Mouse (Mus musculus) limb, embryonic 14.5 days (tissue): Measurements from ENCODE around the gene Map7. TPM values are rescaled to one million over a fixed set of nuclear protein-coding genes. Genes with fewer than 3 reads are reported as not detected.
A peak's percentile ranks its signal among the peaks of the same experiment; 100 is the strongest.

Experiments
- ATAC-seq: fragments of 200-750 bp; cut with Nextera tagmentation; 2 replicates; pipeline ENCODE4 v1.8.0; 2017; ENCODE audit warnings: low read depth, moderate number of reproducible peaks, moderate TSS enrichment; ENCODE audit not compliant: low FRiP score
- DNase-seq: peaks from one replicate; pipeline ENCODE4 v3.0.0-alpha.2; 2015; ENCODE audit warnings: low spot score
- H3K27ac ChIP-seq: fragments of 300-500 bp; sonication (generic); replicated peaks from 2 replicates; pipeline ENCODE4 v1.5.1; 2014; ENCODE audit warnings: low read depth, mild to moderate bottlenecking, low read length, moderate library complexity, mixed read lengths
- H3K27me3 ChIP-seq: fragments of 300-500 bp; sonication (generic); 2 replicates; pipeline ENCODE4 v1.6.1; 2014; ENCODE audit warnings: low read length, mixed read lengths; ENCODE audit not compliant: control insufficient read depth, insufficient read depth
- H3K36me3 ChIP-seq: fragments of 300-500 bp; sonication (generic); 2 replicates; pipeline ENCODE4 v1.6.1; 2014; ENCODE audit warnings: mild to moderate bottlenecking, low read length, moderate library complexity, mixed read lengths; ENCODE audit not compliant: control insufficient read depth, insufficient read depth
- H3K4me1 ChIP-seq: fragments of 300-500 bp; sonication (generic); 2 replicates; pipeline ENCODE4 v1.6.1; 2014; ENCODE audit warnings: antibody characterized with exemption, low read length, mixed read lengths; ENCODE audit not compliant: control insufficient read depth, insufficient read depth
- H3K4me2 ChIP-seq: fragments of 300-500 bp; sonication (generic); replicated peaks from 2 replicates; pipeline ENCODE4 v1.6.1; 2014; ENCODE audit warnings: low read depth, mild to moderate bottlenecking, low read length, moderate library complexity; ENCODE audit not compliant: severe bottlenecking
- H3K4me3 ChIP-seq: fragments of 300-500 bp; sonication (generic); replicated peaks from 2 replicates; pipeline ENCODE4 v1.5.1; 2014; ENCODE audit warnings: low read length
- H3K9ac ChIP-seq: fragments of 300-500 bp; sonication (generic); 2 replicates; pipeline ENCODE4 v1.6.1; 2014; ENCODE audit warnings: mild to moderate bottlenecking, low read depth, low read length, moderate library complexity; ENCODE audit not compliant: severe bottlenecking
- H3K9me3 ChIP-seq: fragments of 300-500 bp; sonication (generic); 2 replicates; pipeline ENCODE4 v1.6.1; 2016; ENCODE audit warnings: low read length; ENCODE audit not compliant: control insufficient read depth
- POLR2A ChIP-seq: fragments of 200-500 bp; IDR thresholded peaks from 2 replicates; pipeline ENCODE4 v1.8.0; 2012; ENCODE audit warnings: inconsistent platforms, mild to moderate bottlenecking, moderate library complexity, borderline replicate concordance; ENCODE audit not compliant: insufficient read depth, insufficient read length; ENCODE audit errors: extremely low read depth
- WGBS: fragments of 180-500 bp; shearing (Covaris S2); extraction: QIAGEN DNeasy Blood & Tissue Kit; methylation state at CpG from one replicate; pipeline ENCODE4 v1.1.7; 2014; 5-methylcytosine and 5-hydroxymethylcytosine counted together
- polyA plus RNA-seq, 2 experiments: library from polyadenylated mRNA; depleted of rRNA in 1 of 2; stranded (reverse) in 1 of 2; unstranded in 1 of 2; fragments of >200 nt; fragmentation: Nextera tagmentation in 1 of 2; extraction: Ambion mirVana in 1 of 2; gene quantifications; 2 replicates each; pipeline versions ENCODE4 v1.2.1 to v1.2.3; 2012 to 2014

Gene Map7
- polyA plus RNA-seq, 2 experiments = 6.2 to 9.7 TPM

- Histone ChIP-seq H3K9ac (no peak overlapping the region), H3K4me3 (no peak overlapping the region), H3K9me3 (no peaks in the 10 kb centered on the region), H3K4me2 (no peak overlapping the region), H3K27ac (no peak overlapping the region), H3K36me3 (no peaks in the 10 kb centered on the region), H3K4me1 (peaks cover 4% of the 10 kb centered on the region; the same call in 1 of the 2 replicates), H3K27me3 (no peaks in the 10 kb centered on the region)
- no peak for DNase-seq
- WGBS = 79% methylated on average over 5 of the region's 5 CpGs
- ATAC-seq = no peak
- TF ChIP-seq POLR2A = no peak
These were observed 16.5 kb downstream of the Map7 start for GRCm38 (mm10) chr10:20164810-20165209.

GRCm38 (mm10) chr10:20166797-20167196, 18.5 kb downstream of the Map7 start:
- Histone ChIP-seq H3K9ac (no peak overlapping the region), H3K27me3 (no peaks in the 10 kb centered on the region), H3K4me1 (peaks cover 11% of the 10 kb centered on the region), H3K36me3 (no peaks in the 10 kb centered on the region), H3K27ac (no peak overlapping the region), H3K9me3 (no peaks in the 10 kb centered on the region), H3K4me2 (no peak overlapping the region), H3K4me3 (no peak overlapping the region)
- DNase-seq (no peak), ATAC-seq (peak; percentile 21; the same call in 1 of the 2 replicates)
- no peak for TF ChIP-seq POLR2A
- WGBS = 36% methylated on average over 11 of the region's 11 CpGs

- TF ChIP-seq POLR2A = no peak
- Histone ChIP-seq H3K36me3 (no peaks in the 10 kb centered on the region), H3K4me2 (no peak overlapping the region), H3K4me1 (peaks cover 11% of the 10 kb centered on the region), H3K27ac (no peak overlapping the region), H3K27me3 (no peaks in the 10 kb centered on the region), H3K9me3 (no peaks in the 10 kb centered on the region), H3K9ac (no peak overlapping the region), H3K4me3 (no peak overlapping the region)
- 81% methylated on average over 4 of the region's 4 CpGs for WGBS
- ATAC-seq = no peak
- no peak for DNase-seq
These were observed 19.2 kb downstream of the Map7 start for GRCm38 (mm10) chr10:20167467-20167866.

GRCm38 (mm10) chr10:20169182-20169674, 21.0 kb downstream of the Map7 start:
- H3K4me2 ChIP-seq = no peak overlapping the region
- no peaks in the 10 kb centered on the region for H3K27me3 ChIP-seq
- 85% methylated on average over 3 of the region's 3 CpGs for WGBS

GRCm38 (mm10) chr10:20169927-20170604, 21.8 kb downstream of the Map7 start:
- no peak overlapping the region for H3K9ac ChIP-seq
- no peaks in the 10 kb centered on the region for H3K36me3 ChIP-seq
- peak overlapping the region; percentile 12; the same call in 1 of the 2 replicates for H3K4me3 ChIP-seq
- WGBS = 31% methylated on average over 17 of the region's 19 CpGs
- DNase-seq = no peak
- ATAC-seq = 0 out of 2 replicates have a peak, but pooled peaks have one; percentile 7
- peaks cover 7% of the 10 kb centered on the region for H3K4me1 ChIP-seq
- H3K4me2 ChIP-seq = peak overlapping the region; percentile 40; the same call in 1 of the 2 replicates
- no peaks in the 10 kb centered on the region for H3K27me3 ChIP-seq
- H3K27ac ChIP-seq = 0 out of 2 replicates have a peak overlapping the region, but pooled peaks have one; percentile 22
- no peaks in the 10 kb centered on the region for H3K9me3 ChIP-seq
- no peak for TF ChIP-seq POLR2A

More at GRCm38 (mm10) chr10:20169182-20169674, 21.0 kb downstream of the Map7 start:
- TF ChIP-seq POLR2A = no peak
- DNase-seq = no peak
- no peak overlapping the region for H3K27ac ChIP-seq
- no peaks in the 10 kb centered on the region for H3K9me3 ChIP-seq
- no peaks in the 10 kb centered on the region for H3K36me3 ChIP-seq
- H3K4me1 ChIP-seq = peaks cover 7% of the 10 kb centered on the region
- no peak for ATAC-seq
- no peak overlapping the region for H3K4me3 ChIP-seq
- no peak overlapping the region for H3K9ac ChIP-seq
